Mouse (Mus musculus): ENCODE measurements around the gene Mymx. TPM values are rescaled to one million over a fixed set of nuclear protein-coding genes. Genes with fewer than 3 reads are reported as not detected.
"Not testable (repeated sequence)": the region's sequence is repeated elsewhere in the genome, so short reads cannot be mapped to it uniquely, and the experiment has no call there.

Gene Mymx
- polyA plus RNA-seq, 1 experiment from 2014 or later = not detected

GRCm38 (mm10) chr17:45626577-45627134 is 24.8 kb upstream of the Mymx start:
- H3K4me1 ChIP-seq (ENCODE audit: insufficient read depth, low read depth, low read length) = no peaks in the 10 kb centered on the region; the same call in 1 of the 2 replicates
- no peaks in the 10 kb centered on the region for H3K27me3 ChIP-seq (replicated peaks; ENCODE audit: insufficient read depth, low read length)
- WGBS = 25% methylated on average over 15 of the region's 15 CpGs
- no peak overlapping the region for H3K4me3 ChIP-seq (ENCODE audit: low read depth, low read length)
- ATAC-seq = peak; percentile 39
- DNase-seq (ENCODE audit: low spot score) = peak; percentile 93
- no peaks in the 10 kb centered on the region for H3K9me3 ChIP-seq (ENCODE audit: low read length)
- no peaks in the 10 kb centered on the region for H3K36me3 ChIP-seq (ENCODE audit: insufficient read depth, low read length)
- H3K4me2 ChIP-seq (replicated peaks; ENCODE audit: low read depth, low read length) = peak overlapping the region; percentile 25; the same call in 1 of the 2 replicates
- no peak for TF ChIP-seq EP300 (IDR thresholded peaks at IDR 0.05)
- TF ChIP-seq CTCF (IDR thresholded peaks at IDR 0.05) = peak; percentile 96
- H3K27ac ChIP-seq (ENCODE audit: low read length) = no peak overlapping the region
- no peak overlapping the region for H3K9ac ChIP-seq (replicated peaks; ENCODE audit: low read depth)

GRCm38 (mm10) chr17:45623425-45623824 is 21.5 kb upstream of the Mymx start:
- 91% methylated on average over 8 of the region's 8 CpGs for WGBS
- not testable (repeated sequence) for H3K27ac ChIP-seq (ENCODE audit: low read length); H3K9ac ChIP-seq (replicated peaks; ENCODE audit: low read depth); H3K27me3 ChIP-seq (replicated peaks; ENCODE audit: insufficient read depth, low read length); DNase-seq (ENCODE audit: low spot score); H3K9me3 ChIP-seq (ENCODE audit: low read length); ATAC-seq; H3K4me3 ChIP-seq (ENCODE audit: low read depth, low read length); H3K4me2 ChIP-seq (replicated peaks; ENCODE audit: low read depth, low read length); H3K4me1 ChIP-seq (ENCODE audit: insufficient read depth, low read depth, low read length); H3K36me3 ChIP-seq (ENCODE audit: insufficient read depth, low read length)

DNA sequence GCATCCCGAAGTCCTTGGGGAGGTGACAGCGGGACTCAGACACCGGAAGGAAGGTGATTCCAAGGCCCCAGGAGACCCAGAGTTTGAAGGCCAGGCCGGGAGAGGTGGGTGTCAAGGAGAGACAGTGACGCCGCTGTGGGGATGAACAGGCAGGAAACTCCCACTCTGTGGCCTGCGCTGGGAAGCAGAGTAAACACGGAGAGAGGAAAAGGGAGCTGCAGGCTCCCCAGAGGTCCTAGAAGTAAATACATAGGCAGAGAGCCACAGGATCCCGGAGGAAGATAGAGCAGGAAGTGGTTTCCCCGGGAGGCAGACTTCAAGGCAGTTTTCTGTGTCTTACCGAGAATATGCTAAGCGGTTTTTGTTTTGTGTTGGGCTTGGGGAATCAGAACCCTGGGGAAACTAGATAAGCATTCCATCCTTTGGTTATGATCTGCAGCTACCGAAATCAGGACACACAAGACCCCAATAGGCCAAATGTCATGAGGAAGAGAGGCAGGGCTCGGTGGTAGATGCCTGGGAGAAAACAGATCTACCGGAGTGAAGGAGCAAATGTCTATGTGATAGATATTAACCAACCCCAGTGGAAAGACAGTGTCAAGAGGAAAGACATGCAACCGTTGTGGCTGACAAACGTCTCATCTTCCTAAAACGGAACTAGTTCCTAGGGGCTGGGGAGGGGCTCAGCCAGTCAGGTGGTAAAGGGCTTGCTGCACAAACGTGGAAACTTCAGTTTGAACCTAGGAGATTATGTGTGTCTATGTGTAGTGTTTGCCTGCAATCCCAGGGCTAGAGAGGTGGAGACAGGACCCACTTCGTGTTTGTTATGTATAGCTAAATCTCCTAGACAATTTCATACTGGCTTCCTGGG is 17.7 kb upstream of the Mymx start:
- H3K4me2 ChIP-seq (replicated peaks; ENCODE audit: low read depth, low read length) = peak overlapping the region; percentile 32
- no peaks in the 10 kb centered on the region for H3K36me3 ChIP-seq (ENCODE audit: insufficient read depth, low read length)
- H3K27ac ChIP-seq (ENCODE audit: low read length) = peak overlapping the region; percentile 55
- TF ChIP-seq EP300 (IDR thresholded peaks at IDR 0.05) (no peak; the same call in 1 of the 2 replicates), CTCF (IDR thresholded peaks at IDR 0.05) (no peak)
- H3K9ac ChIP-seq (replicated peaks; ENCODE audit: low read depth) = 0 out of 2 replicates have a peak overlapping the region, but pooled peaks have one; percentile 3
- H3K9me3 ChIP-seq (ENCODE audit: low read length) = no peaks in the 10 kb centered on the region
- H3K27me3 ChIP-seq (replicated peaks; ENCODE audit: insufficient read depth, low read length) = no peaks in the 10 kb centered on the region
- no peak overlapping the region for H3K4me3 ChIP-seq (ENCODE audit: low read depth, low read length)
- ATAC-seq (peak; percentile 80), DNase-seq (ENCODE audit: low spot score) (peak; percentile 48)
- 20% methylated on average over 20 of the region's 20 CpGs for WGBS
- no peaks in the 10 kb centered on the region; the same call in 1 of the 2 replicates for H3K4me1 ChIP-seq (ENCODE audit: insufficient read depth, low read depth, low read length)

DNA sequence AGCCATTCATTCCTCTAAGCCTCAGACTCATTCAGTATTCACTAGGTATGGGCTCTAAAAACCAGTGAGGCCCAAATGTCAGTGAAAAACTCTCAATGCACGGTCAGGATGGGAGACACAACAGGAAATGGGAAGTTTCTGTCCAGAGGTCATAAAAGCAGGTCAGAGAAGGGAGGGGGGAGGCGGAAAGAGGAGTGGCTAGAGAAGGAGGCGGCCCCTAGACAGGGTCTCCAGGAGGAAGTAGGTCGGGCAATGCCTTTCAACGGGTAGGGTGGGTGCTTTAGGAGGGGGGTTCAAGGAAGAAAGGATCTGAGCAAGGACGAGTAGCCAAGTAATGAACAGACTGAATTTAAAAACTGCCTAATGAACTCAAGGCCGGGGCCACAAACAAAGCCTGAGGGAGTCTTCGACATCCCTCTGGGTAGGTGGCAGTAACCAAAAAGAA is 17.1 kb upstream of the Mymx start:
- Histone ChIP-seq H3K27me3 (replicated peaks; ENCODE audit: insufficient read depth, low read length) (no peaks in the 10 kb centered on the region), H3K27ac (ENCODE audit: low read length) (peak overlapping the region; percentile 55), H3K4me1 (ENCODE audit: insufficient read depth, low read depth, low read length) (no peaks in the 10 kb centered on the region; the same call in 1 of the 2 replicates), H3K9me3 (ENCODE audit: low read length) (no peaks in the 10 kb centered on the region), H3K9ac (replicated peaks; ENCODE audit: low read depth) (0 out of 2 replicates have a peak overlapping the region, but pooled peaks have one; percentile 3), H3K36me3 (ENCODE audit: insufficient read depth, low read length) (no peaks in the 10 kb centered on the region), H3K4me3 (ENCODE audit: low read depth, low read length) (no peak overlapping the region), H3K4me2 (replicated peaks; ENCODE audit: low read depth, low read length) (peak overlapping the region; percentile 32)
- ATAC-seq = peak; percentile 91
- peak; percentile 62 for DNase-seq (ENCODE audit: low spot score)
- WGBS = 19% methylated on average over 8 of the region's 8 CpGs
- no peak for TF ChIP-seq CTCF (IDR thresholded peaks at IDR 0.05)
- no peak for TF ChIP-seq EP300 (IDR thresholded peaks at IDR 0.05)

DNA sequence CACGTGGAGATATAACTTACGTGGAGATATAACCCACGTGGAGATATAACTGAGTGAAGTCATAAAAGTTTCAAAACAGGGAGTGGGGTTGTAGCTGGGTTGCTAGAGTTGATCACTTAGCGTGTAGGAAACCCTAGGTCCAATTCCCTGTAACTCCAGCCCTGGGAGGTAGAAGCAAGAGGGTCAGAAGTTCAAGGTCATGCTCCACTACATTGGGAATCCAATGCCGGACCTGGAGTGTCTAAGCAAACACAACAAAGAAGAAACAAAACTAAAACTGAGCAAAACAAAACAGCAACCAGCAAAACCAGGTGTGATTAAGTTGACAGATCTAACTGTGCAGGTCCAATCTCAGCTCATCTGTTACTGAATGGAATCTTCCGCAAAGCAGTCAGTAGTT is 15.8 kb upstream of the Mymx start:
- Histone ChIP-seq H3K27me3 (replicated peaks; ENCODE audit: insufficient read depth, low read length) (no peaks in the 10 kb centered on the region), H3K9ac (replicated peaks; ENCODE audit: low read depth) (no peak overlapping the region), H3K9me3 (ENCODE audit: low read length) (no peaks in the 10 kb centered on the region), H3K36me3 (ENCODE audit: insufficient read depth, low read length) (no peaks in the 10 kb centered on the region), H3K4me3 (ENCODE audit: low read depth, low read length) (no peak overlapping the region), H3K4me2 (replicated peaks; ENCODE audit: low read depth, low read length) (no peak overlapping the region), H3K4me1 (ENCODE audit: insufficient read depth, low read depth, low read length) (no peaks in the 10 kb centered on the region; the same call in 1 of the 2 replicates), H3K27ac (ENCODE audit: low read length) (no peak overlapping the region)
- ATAC-seq (no peak), DNase-seq (ENCODE audit: low spot score) (no peak)
- TF ChIP-seq CTCF (IDR thresholded peaks at IDR 0.05) = no peak
- no peak for TF ChIP-seq EP300 (IDR thresholded peaks at IDR 0.05)
- 86% methylated on average over 6 of the region's 6 CpGs for WGBS

GRCm38 (mm10) chr17:45616679-45617078 is 14.8 kb upstream of the Mymx start:
- H3K9ac ChIP-seq (replicated peaks; ENCODE audit: low read depth) = no peak overlapping the region
- no peaks in the 10 kb centered on the region; the same call in 1 of the 2 replicates for H3K4me1 ChIP-seq (ENCODE audit: insufficient read depth, low read depth, low read length)
- no peak overlapping the region for H3K4me2 ChIP-seq (replicated peaks; ENCODE audit: low read depth, low read length)
- H3K4me3 ChIP-seq (ENCODE audit: low read depth, low read length) = no peak overlapping the region
- H3K36me3 ChIP-seq (ENCODE audit: insufficient read depth, low read length) = no peaks in the 10 kb centered on the region
- H3K27me3 ChIP-seq (replicated peaks; ENCODE audit: insufficient read depth, low read length) = no peaks in the 10 kb centered on the region
- no peaks in the 10 kb centered on the region for H3K9me3 ChIP-seq (ENCODE audit: low read length)
- H3K27ac ChIP-seq (ENCODE audit: low read length) = no peak overlapping the region
- no peak for TF ChIP-seq EP300 (IDR thresholded peaks at IDR 0.05)
- no peak for TF ChIP-seq CTCF (IDR thresholded peaks at IDR 0.05)
- DNase-seq (ENCODE audit: low spot score) (no peak), ATAC-seq (no peak)
- 79% methylated on average over 3 of the region's 3 CpGs for WGBS

All from lung, postnatal 0 days (tissue).